Mouse (Mus musculus) T-helper 1 cell (primary cell): ENCODE data around the gene Prpf19.

Experiments
- in situ Hi-C: fragments of 300-600 bp; cut with MboI, MseI; formaldehyde crosslinking; loops from one replicate; pipeline ENCODE4 v1.15.1; 2025; ENCODE audit warnings: high pct_unique_total_duplicates

The Prpf19 gene

DNA sequence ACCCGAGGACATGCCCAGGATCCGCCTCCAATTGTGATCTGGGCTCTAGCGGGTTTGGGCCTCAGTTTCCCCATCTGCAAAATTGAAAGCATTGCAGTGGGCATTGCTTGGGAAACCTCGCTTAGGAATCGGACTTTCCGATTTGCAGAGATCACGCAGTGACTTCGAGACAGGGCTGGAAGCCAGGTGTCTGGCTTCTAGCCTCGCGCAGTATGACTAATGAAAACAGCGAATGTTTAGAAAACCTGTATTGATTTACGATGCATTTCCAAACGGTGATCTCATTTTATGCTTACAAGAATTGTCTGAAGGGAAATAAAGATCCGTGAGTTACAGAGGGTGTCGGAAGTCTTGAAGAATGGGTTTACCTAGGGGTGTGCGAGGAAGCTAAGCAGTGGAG lies 677 bp downstream of the Prpf19 start:
- in situ Hi-C loops: no loop called here

DNA sequence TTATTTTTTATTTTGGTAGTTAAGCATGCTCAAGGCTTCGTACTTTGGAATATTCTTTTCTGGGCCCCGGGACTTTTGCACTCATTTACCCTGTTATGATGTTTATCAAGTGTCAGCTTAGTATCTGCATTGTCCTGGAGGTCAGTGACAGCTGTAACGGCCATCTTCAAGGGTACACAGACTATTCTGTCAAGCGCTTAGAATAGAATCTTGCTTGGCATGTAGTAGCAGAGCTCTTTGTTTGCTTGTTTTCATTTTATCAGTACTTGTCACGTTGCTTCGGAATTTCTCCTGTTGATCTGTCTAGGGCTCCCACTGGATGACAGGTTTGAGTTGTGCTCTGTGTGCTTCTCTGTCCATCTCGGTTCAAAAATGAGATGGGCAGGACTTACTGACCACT lies 1.8 kb downstream of the Prpf19 start:
- in situ Hi-C loops: no loop called here

DNA sequence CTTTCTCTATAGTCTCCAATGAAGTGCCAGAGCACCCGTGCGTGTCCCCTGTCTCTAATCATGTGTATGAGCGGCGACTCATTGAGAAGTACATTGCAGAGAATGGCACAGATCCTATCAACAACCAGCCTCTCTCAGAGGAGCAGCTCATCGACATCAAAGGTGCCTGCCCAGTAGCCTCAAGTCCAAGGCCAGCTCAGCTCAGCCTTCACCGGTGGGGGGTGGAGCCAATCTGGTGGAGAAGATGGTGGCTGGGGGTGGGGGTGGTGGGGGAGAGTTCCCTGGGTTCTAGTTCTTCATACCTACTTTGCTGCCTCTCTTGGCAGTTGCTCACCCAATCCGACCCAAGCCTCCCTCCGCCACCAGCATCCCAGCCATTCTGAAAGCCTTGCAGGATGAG lies 2.5 kb downstream of the Prpf19 start:
- in situ Hi-C loops: no loop called here

DNA sequence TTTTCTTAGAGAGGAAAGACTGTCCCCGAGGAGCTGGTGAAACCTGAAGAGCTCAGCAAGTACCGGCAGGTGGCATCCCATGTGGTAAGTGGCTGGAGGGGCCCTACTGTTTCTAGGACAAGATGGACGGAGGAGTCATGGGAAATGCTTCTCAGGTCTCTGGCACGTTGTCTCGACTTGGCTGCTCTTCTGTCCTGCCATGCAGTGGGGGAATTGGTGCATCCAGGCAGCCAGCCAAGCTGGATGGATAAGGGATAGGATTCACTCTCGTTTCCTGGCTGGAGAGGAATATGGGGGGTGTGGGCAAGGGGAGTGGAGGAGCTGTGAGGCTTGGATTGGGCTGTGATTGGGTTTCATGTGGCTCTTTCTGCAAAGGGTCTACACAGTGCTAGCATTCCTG lies 5.3 kb downstream of the Prpf19 start:
- in situ Hi-C loops: no loop called here

DNA sequence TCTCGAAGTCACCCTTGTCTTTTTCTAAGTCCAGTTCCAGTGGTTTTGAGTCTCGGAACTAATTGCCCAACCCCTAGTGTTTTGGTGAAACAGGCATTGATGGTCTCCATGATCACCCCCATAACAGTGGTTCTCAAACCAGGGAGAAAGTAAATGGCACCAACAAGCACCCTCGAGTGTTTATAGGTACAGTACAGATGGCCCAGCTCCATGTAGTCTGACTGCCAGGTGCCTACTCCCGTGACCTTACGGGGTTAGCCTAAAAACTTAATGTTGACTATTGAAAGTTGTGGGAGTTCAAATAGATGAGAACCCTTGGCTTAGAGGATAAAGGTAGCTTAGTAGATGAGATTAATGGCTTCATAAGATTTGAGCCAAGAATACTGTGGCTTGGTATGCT lies 6.0 kb downstream of the Prpf19 start:
- in situ Hi-C loops: no loop called here

DNA sequence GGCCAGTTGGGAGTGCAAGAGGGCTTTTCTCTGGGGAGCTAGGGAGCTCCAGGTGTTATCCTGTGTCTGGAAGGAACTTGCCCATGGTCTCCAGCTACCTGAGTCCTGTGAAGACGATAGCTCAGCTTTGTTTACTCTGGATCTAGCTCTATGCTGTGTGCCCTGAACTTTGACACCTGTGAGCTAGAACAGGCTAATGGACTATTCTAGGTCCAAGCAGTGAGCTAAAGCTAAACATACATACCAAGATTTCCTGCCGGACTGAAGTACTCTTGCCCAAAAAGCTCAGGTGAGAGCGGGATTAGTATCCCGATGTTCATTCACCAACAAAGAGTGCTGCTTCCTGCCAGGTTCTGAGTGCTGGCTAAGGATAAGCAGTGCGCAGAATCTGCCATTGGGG lies 9.5 kb downstream of the Prpf19 start:
- in situ Hi-C loops: no loop called here

DNA sequence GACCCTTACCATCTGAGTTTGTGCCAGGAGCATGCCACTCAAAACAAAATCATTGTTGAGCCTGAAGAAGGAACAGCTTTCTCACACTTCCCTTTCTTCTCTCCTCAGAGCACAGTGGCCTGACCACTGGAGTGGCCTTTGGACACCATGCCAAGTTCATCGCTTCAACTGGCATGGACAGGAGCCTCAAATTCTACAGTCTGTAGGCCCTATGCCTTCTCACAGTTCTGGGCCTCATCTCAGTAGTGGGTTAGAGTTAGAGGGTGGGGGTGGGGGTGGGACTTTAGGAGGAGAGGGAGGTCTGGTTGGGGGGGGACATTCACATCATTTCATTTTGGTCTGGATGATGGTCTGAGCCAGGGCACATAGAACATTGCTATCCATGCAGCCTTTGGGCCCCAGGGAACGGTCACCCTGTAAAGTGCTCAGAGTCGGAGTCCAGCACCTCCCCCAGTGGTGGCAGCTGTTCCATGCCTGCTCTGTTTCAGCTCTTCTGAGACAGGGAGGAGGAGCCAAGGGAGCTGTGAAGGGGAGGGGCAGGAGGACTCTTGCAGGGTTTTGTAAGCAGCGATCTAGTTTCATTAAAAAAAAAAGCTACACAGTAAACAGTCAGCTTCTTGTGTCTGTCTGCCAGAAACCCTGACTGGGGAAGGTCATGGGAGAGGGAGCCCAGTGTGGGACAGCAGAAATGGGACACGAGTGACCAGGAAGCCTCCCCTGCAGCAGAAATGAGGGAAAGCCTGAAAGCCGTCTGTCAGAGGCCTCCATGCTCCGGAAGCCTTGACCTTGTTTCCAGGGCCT lies 10.1 kb downstream of the Prpf19 start:
- in situ Hi-C loops: no loop called here

DNA sequence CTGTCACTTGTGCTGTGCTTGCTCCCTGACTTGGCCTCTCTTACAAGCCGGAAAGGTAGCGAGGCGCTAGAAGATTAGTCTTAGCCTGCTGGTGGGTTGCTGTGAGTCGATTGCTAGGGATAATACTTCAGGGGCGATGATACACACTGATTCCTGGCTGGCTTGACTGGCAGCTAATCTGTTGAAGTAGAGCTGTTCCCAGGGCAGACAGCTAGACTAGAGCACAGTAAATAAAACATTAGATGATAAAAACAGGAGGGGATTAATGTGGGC lies 10.6 kb downstream of the Prpf19 start:
- in situ Hi-C loops: no loop called here

DNA sequence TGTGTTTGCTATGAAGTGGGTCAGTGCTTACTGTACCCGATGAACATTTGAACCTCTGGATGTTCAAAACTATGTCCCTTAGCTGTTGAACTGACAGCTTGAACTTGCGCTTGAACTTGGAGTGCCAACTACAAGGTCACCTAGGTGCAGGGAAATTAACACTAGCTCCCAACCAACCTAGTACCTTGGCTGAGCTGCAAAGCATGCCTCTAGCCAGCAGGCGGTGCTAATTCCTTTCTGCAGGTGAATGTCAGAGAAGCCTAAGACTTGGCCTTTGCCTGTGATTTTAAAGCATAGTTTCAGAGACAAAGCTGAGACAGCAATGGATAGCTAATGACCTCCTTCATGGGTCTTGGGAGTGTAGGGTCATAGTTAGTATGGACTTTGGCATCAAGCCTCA lies 12.9 kb downstream of the Prpf19 start:
- in situ Hi-C loops: no loop called here

DNA sequence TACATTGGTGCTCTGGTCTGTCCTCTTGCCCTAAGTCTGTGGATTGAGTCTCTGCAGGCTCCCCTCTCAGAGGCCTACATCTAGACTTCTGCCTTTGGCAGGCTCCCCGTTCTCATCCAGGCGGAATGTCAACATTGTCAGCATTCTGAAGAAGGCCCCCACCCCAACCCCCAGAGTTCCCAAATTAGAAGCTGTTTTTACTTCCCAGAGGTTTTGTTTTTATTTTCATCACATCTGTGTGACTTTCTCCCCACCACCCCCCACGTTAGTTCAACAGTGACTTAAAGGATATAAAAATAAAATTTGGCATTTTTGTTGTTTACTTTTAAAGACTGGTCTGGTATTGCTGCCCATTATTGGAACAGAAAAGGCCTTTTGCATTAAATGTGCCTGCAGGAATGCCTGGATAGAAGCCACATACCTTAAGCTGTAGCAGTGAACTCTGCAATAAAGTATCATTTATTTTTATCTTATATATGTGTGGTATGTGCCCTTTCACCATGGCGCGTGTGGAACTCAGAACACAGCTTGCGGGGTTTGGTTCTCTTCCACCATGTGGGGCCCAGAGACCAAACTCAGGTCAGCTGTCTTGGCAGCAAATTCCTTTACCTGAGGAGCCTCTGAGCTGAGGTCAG lies 14.2 kb downstream of the Prpf19 start:
- in situ Hi-C loops: no loop called here

DNA sequence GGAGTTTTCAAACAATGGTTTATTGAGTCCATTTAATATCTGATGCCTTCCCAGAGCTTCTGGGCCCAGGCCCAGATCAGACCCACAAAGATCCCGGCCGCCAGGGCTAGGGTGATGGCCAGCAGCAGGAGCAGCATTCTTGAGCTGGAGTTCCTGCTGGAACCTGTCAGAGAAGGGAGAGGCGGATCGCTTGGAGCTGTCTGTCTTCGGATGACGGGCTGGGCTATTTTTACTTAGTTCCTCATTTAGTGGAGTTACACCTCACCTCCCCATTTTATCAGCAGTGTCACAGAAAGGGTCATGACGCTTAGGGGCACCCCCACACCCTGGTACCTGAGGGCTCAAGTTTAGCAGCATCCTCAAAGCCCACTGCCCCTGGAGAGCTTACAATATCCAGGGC lies 19.3 kb downstream of the Prpf19 start:
- in situ Hi-C loops: loop anchor here (10.0 kb wide), 1 partner anchor 51 kb away; no protein-coding TSS in a partner anchor

DNA sequence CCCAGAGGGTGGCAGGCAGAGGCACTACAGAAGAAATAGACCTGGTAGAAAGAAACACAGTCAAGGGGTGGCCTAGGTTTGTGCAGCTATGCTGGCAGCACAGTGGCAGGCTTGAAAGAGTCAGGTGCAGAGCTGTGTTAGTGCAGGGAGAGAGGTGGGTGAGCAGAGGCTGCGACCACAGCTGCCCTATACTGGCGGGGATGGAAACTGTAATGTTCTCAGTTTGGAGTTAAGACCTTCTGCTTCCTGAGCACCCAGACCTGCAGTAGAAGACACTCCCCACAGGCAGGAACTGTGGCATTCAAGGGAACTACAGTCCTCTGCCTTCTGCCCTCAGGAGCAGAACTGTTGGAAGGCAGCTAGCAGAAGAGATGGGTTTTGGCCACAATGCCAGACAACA lies 19.8 kb downstream of the Prpf19 start:
- in situ Hi-C loops: loop anchor here (10.0 kb wide), 1 partner anchor 50 kb away; no protein-coding TSS in a partner anchor

DNA sequence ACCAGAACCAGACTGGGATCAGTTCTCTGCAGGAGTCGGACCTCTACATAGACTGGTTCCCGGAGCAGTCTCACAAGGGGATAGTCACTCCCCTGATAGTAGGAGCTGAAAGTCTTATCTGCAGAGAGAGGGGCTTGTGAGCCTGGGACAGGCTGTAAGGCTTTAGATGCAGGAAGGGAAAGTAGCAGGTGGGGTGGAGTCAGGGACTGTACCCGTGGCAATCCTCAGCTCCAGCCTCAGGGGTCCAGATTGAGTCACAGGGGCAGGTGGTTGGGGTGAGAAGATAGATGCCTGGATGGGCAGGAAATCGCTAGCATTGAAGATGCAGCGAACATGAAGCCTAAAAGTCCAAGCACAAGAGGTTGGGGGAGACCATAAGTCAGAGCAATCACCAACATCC lies 21.5 kb downstream of the Prpf19 start:
- in situ Hi-C loops: loop anchor here (10.0 kb wide), 1 partner anchor 48 kb away; no protein-coding TSS in a partner anchor

DNA sequence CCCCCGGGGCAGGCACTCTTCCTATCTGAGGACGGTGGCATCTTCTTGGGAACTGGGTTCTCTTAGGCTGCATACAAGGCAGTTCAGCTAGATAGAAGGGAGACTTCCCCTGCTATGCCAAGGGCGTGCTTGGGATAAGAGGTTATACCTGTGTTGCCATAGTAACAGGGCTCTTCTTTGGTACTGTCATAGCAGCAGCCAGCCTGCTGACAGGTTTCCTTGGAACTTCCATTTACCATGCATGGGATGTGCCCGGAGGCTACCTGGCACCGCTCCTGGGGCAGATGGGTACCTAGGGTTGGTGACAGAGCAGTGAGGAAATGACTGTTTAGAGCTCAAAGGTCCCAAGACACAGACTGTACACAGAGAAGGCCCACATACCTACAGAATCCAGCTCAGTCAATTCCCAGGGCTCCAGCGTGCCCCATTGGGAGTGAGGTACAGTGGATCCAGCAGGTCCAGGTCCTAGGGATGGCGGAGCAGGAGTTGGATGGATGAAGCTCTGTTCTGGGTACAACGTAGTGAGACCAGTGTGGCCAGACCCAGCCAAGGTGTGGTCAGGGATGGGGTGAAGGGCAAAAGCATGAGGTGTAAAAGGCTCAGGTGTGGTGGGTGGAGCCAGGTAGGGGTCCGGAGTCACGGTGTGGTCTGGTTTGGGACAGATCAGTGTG lies 23.4 kb downstream of the Prpf19 start:
- in situ Hi-C loops: loop anchor here (10.0 kb wide), 1 partner anchor 46 kb away; no protein-coding TSS in a partner anchor

DNA sequence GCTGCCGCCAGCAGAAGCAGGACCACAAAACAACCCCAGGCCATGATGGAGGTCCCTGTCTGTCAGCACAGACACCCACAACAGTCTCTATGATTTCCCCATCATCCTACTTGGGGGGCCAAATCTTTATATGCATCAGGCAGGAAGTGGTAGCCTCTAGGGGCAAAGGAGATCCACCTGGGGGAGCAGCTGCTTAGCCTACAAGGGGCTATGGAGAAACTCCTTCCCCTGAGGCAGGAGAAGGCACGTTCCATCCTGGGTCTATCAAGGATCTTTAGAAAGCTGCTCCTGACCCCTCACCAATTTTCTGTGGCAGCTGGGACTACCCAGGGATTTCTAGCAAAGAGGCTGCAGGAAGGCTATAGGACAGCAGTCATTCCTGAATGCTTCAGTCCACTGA lies 25.5 kb downstream of the Prpf19 start, which contains the start of gene Zp1:
TSS of gene Zp1 (minus strand) at position 101 of the 400 bp plus-strand sequence.
- in situ Hi-C loops: no loop called here

DNA sequence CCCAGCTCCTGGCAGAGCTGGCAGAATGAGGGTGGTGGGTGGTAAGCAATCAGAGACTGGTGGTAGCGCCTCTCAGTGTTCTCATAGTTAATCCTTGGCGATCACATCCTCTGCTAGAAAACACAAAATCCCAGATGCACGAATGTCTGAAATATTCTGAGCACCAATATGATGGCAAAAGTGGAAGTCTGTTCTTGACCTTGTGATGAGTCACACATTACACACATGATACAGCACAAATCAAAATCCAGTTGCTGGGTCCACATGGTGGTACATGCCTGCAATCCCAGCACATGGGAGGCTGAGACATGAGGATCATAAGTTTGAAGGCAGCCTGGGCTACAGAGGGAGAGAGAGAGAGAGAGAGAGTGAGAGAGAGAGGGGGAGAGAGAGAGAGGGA lies 26.0 kb downstream of the Prpf19 start:
- in situ Hi-C loops: no loop called here

DNA sequence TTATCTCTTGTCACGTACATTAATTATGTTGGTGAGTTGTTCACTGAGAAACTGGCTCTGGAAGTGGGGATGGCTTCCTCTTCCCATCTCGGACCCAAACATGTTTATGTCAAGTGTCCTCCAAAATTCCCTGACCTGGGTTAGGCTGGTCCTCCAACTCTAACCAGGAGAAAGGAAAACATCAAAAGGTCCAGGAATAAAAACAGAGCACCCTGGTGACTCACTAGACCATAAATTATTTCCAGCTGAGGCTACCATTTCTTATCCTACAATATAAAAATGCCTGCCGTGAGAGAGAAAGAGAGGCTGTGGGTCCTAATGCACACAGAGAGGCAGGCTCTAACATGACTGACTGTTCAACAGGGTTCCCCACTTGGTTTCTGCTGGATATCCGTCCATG lies 29.2 kb downstream of the Prpf19 start:
- in situ Hi-C loops: no loop called here

DNA sequence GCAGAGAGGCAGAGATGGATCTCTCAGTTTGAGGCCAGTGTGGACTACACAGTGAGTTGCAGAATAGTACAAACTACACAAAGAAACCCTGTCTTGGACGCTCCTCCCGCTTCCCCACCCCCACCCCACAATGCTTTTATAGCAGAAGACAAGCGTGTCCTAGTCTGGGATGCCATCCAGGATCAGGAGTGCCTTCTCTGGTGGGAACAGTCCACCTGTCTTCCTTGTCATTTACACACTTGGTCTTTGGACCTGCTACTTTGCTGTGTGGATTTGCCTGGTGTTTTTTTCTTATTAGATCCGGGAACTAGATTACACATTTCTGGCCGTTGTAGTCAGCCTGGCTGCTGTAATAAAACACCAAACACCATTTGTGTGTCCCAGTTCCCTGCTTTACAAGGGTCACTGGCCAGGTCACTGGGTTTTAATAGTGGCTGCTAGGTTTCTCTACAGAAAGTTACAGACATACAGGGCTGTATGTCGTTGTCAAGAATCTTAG lies 31.1 kb downstream of the Prpf19 start:
- in situ Hi-C loops: no loop called here

DNA sequence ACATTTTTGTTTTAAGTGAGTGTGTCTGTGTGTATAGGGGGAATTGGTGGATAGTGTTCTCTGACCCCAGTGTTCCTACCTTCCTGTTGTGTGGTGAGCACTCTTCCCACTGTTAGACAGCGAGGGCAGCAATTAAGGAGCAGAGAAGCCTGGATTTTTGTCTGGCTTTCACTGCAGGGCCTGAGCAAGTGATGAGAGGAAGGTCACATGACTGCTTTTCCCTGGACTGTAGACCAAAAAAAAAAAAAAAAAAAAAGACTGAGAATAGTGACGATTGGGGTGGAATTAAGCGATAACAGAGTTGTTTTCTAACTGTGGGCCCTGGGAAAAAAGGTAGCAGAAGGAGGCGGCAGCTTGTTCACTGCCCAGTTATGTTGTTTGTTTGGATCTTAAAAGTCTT lies 31.6 kb downstream of the Prpf19 start:
- in situ Hi-C loops: no loop called here

DNA sequence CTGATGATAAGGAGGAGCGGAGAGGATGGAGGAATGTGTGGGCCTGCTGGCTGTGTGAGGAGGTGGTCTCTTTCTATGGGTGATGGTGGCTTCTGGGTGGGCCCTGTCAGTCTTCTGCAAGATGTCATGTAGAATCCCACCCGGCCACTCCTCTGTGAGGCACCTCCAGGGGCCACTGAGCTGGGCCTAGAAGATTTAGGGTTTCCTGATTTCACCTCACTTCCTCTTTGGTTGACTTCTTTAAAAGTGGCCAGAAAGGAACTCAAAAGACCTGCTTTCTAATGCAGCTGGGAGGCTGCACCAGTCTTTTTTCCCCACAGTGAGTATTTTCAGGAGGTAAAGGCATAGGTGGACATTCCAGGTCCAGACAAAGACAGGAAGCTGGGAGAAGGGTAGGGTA lies 35.6 kb downstream of the Prpf19 start:
- in situ Hi-C loops: no loop called here

DNA sequence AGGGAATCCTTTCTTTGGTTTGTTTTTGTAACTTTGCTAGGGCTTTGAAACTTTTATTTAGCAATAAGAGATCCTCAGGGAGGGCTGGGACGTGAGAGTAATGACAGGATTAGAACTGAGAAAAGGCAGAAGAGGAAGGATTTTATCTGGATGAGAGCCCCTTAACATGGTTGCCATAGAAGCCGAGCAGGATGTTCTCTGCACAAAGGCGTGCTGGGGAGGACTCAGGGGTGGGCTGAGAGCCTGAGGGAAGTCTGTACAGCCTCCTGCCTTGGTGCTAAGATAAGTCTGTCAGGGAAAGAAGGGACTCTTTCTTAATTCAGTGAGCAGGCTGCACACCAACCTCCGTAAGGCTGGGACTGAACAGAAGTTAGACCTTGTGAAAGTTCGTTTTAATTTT lies 40.0 kb downstream of the Prpf19 start:
- in situ Hi-C loops: no loop called here

DNA sequence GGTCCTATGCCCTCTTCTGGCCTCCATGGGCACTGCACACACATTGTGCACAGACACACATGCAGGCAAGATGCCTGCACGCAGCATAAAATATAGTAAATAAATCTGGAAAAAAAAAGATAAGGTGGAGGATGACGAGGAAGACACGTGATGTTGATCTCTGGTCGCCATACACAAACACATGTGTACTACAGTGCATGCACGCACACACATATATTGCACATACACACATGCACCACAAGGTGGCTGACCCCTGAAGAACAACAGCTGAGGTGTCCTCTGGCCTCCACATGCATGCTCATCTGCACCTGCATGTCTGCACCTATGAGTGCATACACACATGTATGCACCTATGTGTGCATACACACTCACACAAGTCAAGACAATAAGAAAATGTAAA lies 41.0 kb downstream of the Prpf19 start:
- in situ Hi-C loops: no loop called here

DNA sequence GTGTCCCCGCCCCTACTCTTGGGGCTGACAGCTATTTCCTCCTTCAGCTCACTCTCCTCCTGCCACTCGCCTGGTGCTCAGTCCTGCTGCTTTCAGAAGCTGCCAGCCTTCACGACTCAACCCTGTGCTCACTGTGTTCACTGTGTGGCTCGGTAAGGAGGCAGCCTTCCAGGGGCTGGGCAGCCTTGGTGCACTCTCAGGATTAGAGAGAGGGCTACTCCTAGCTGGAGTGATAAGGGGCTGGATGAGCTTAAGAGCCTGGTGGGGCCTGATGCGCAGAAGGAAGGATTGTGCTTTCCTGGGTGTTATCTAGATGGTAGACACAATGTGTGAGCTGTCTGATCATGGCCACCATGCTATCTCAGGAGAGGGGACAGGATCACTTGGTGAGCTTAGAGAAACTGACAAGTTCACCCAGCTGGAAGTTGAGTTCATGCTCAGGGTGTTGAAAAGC lies 42.1 kb downstream of the Prpf19 start, which contains the start of gene Ptgdr2:
TSS of gene Ptgdr2 (plus strand) at position 51 of the 454 bp plus-strand sequence.
- in situ Hi-C loops: no loop called here
